Mouse (Mus musculus) erythroblast, embryonic 14.5 days (primary cell): Measurements from ENCODE around the gene Caskin1. TPM values are rescaled to one million over a fixed set of nuclear protein-coding genes. Genes with fewer than 3 reads are reported as not detected.

ENCODE experiments used
- H3K27me3 ChIP-seq: 2 replicates; pipeline ENCODE4 v1.6.1; 2012; ENCODE audit warnings: inconsistent platforms; ENCODE audit not compliant: control insufficient read depth
- H3K36me3 ChIP-seq: 2 replicates; pipeline ENCODE4 v1.6.1; 2012; ENCODE audit warnings: mild to moderate bottlenecking, inconsistent platforms; ENCODE audit not compliant: control insufficient read depth
- H3K4me1 ChIP-seq: 2 replicates; pipeline ENCODE4 v1.6.1; 2012; ENCODE audit warnings: inconsistent platforms; ENCODE audit not compliant: control insufficient read depth
- H3K4me3 ChIP-seq: replicated peaks from 2 replicates; pipeline ENCODE3; 2012; ENCODE audit warnings: moderate library complexity, mild to moderate bottlenecking, inconsistent platforms
- H3K9me3 ChIP-seq: 2 replicates; pipeline ENCODE4 v1.6.1; 2012; ENCODE audit warnings: low read length, inconsistent platforms, mixed read lengths; ENCODE audit not compliant: control insufficient read depth
- GATA1 ChIP-seq: IDR thresholded peaks from 2 replicates; pipeline ENCODE4 v1.6.1; 2012; ENCODE audit warnings: low read length, inconsistent platforms, mixed read lengths
- TAL1 ChIP-seq: IDR thresholded peaks from 3 replicates; pipeline ENCODE4 v1.6.1; 2012; ENCODE audit warnings: low read length, inconsistent platforms, mixed read lengths
- polyA plus RNA-seq: library from polyadenylated mRNA; stranded (reverse); fragments of >175 nt; gene quantifications from 2 replicates; pipeline ENCODE4 v1.2.3, GENCODE M21; 2012

The Caskin1 gene
- polyA plus RNA-seq, 1 experiment, result not detected

DNA sequence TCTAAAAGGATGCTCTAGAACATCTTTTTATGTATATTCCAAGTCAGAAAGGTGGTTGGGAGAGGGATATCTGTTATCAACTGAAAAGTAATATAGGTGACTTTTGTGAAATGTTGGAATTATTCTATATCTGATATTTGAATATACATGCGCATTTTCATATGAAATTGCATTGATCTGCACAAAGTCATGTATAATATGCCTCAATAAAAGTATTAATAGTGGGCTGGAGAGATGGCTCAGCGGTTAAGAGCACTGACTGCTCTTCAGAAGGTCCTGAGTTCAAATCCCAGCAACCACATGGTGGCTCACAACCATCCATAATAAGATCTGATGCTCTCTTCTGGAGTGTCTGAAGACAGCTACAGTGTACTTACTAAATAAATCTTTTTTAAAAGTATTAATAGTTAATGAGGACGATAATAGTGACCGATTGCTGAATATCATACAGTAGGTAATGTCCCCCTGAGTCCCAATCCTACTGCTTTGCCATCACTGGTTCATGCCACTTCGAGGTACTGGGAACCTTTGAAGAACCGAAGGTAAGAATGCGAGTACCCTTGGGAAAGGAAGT, 19.0 kb upstream of the Caskin1 start:
- H3K27me3 ChIP-seq, result no peaks in the 10 kb centered on the region
- peaks cover 49% of the 10 kb centered on the region for H3K4me1 ChIP-seq
- no peaks in the 10 kb centered on the region for H3K9me3 ChIP-seq
- TF ChIP-seq GATA1 (no peak), TAL1 (no peak)
- H3K36me3 ChIP-seq, result peaks cover 59% of the 10 kb centered on the region
- H3K4me3 ChIP-seq, result peak overlapping the region; percentile 70

DNA sequence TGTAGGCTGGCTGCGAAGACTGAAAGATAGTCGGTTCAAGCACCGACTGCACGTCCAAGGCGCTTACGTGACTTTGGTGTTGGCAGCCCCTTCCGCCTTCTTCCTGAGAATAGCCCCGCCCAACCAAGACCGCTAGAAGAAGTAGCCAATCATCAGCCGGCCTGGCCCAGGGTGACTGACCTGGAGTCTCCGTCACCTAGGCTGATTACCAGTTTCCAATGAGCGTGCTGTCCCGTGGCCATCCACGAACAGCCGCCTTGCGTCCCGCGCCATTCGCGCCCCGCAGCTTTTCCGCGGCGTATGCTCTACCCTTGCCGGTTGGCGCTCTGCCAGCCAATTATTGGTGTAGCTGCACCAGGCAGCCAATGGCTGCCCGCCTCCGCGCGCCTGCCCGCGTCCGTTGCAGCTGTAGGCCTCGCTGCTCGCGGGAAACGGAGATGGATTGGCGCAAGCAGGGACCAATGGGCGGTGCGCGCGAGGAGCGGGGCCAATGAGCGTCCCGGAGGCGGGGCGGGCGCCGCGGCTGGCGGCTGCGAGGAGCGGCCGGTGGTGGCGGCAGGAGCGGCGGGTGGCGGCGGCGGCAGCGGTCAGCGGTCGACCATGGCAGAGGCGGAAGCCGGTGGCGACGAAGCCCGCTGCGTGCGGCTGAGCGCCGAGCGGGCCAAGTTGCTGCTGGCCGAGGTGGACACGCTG, 18.3 kb upstream of the Caskin1 start, which contains the start of the genes E4f1 and Pgp:
Gene E4f1, minus strand, starts transcription at position 404 of the 693 bp plus-strand sequence.
Gene Pgp, plus strand, starts transcription at position 483 of the 693 bp plus-strand sequence.
- H3K36me3 ChIP-seq, result peaks cover 61% of the 10 kb centered on the region
- TF ChIP-seq TAL1, result no peak
- TF ChIP-seq GATA1, result no peak

DNA sequence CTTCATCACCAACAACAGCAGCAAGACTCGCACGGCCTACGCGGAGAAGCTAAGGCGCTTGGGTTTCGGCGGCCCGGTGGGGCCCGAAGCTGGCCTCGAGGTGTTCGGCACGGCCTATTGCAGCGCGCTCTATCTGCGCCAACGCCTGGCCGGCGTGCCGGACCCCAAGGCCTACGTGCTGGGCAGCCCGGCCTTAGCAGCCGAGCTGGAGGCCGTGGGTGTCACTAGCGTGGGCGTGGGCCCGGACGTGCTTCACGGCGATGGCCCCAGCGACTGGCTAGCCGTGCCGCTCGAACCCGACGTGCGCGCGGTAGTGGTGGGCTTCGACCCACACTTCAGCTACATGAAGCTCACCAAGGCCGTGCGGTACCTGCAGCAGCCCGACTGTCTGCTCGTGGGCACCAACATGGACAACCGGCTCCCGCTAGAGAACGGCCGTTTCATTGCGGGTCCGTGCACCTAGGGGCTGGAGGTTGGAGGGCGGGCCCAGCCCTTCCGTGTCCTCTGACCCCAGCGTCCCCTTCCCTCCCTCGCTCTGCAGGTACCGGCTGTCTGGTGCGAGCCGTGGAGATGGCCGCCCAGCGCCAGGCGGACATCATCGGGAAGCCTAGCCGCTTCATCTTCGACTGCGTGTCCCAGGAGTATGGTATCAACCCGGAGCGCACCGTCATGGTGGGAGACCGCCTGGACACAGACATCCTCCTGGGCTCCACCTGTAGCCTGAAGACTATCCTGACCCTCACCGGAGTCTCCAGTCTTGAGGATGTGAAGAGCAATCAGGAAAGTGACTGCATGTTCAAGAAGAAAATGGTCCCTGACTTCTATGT, 17.5 kb upstream of the Caskin1 start:
- no peak for TF ChIP-seq GATA1
- no peak for TF ChIP-seq TAL1
- Histone ChIP-seq H3K27me3 (no peaks in the 10 kb centered on the region), H3K36me3 (peaks cover 65% of the 10 kb centered on the region), H3K9me3 (no peaks in the 10 kb centered on the region), H3K4me3 (peak overlapping the region; percentile 70), H3K4me1 (peaks cover 49% of the 10 kb centered on the region)

More for the DNA sequence above, 18.3 kb upstream of the Caskin1 start, which contains the start of the genes E4f1 and Pgp:
- H3K4me3 ChIP-seq, result peak within 1 kb of the TSS; percentile 70
- H3K4me1 ChIP-seq, result peaks cover 51% of the 10 kb centered on the region
- no peaks in the 10 kb centered on the region for H3K27me3 ChIP-seq
- H3K9me3 ChIP-seq, result no peaks in the 10 kb centered on the region

DNA sequence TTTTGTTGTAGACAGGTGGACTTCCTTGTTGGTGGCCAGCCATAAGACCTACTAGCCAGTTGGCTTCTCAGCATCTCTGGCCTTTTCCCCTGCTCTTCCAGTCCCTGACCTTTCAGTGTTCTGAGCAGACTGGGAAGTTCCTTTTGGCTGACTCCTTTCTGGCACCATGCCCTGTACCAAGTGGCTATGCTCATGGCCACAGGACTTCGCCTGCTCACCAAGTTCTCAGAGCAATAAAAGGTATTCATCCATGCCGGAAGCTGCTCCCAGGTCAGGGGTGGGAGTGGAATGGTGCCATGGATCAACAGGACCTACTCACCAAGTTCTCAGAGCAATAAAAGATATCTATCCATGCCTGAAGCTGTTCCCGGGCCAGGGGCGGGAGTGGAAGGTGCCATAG, 15.9 kb upstream of the Caskin1 start:
- H3K27me3 ChIP-seq, result no peaks in the 10 kb centered on the region
- H3K4me1 ChIP-seq, result peaks cover 57% of the 10 kb centered on the region
- H3K4me3 ChIP-seq, result peak overlapping the region; percentile 70
- H3K9me3 ChIP-seq, result no peaks in the 10 kb centered on the region
- TF ChIP-seq TAL1, result no peak
- TF ChIP-seq GATA1, result no peak
- H3K36me3 ChIP-seq, result peaks cover 70% of the 10 kb centered on the region

DNA sequence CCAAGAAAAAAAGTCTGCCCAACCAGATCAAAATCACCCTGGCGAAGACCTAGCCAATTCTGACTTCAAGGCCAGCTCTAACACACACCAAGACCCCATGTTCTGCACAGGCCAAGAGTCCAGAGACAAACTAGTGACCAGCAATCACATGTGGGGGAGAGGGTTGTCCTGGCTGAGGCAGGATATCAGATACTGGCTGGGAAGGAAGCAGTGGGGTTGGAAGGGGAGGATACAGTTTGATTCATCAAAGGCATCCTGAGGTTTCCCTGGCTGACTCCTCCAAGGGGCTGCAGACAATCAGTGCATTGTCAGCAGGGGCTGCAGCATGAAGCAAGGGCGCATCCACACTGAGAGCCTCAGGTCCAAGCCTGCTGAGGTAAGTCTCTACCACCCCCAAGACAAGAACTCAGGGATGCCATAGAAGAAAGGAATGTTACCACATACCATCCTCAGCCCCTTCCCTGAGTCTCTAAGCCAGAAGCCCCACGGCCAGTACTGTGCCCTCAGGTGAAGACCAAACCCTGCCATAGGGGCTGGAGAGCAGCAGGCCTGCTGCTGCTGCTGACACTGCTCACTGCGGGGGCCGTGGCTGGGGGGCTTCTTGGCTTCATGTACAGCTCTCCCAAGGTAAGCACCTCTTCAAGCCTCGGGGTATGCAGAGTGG, 14.7 kb upstream of the Caskin1 start, which contains the start of gene Bricd5:
Gene Bricd5, plus strand, starts transcription at position 273 of the 664 bp plus-strand sequence.
- Histone ChIP-seq H3K4me3 (peak within 1 kb of the TSS; percentile 70), H3K27me3 (no peaks in the 10 kb centered on the region), H3K36me3 (peaks cover 75% of the 10 kb centered on the region), H3K4me1 (peaks cover 60% of the 10 kb centered on the region), H3K9me3 (no peaks in the 10 kb centered on the region)
- TF ChIP-seq GATA1 (no peak), TAL1 (no peak)

DNA sequence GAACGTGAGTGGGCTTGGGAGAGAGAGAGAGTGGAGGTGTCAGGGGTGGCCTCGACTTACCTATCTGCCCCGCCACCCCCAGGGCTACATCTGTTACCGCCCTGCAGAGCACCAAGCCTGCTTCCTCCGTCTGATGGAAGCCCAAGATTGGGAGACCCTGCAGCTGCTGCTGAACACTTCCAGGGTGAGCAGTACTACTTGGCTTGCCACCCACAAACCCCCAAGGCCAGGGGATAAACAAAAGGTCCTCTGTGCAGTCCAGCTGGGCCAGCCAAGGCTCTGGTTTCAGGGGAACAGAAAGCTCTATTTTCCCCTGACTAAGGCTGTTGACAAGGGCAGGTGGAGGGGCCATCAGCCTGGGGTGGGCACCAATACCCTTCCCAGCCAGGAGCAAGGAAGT, 13.8 kb upstream of the Caskin1 start:
- Histone ChIP-seq H3K9me3 (no peaks in the 10 kb centered on the region), H3K4me3 (peak overlapping the region; percentile 27), H3K27me3 (no peaks in the 10 kb centered on the region), H3K4me1 (peaks cover 61% of the 10 kb centered on the region), H3K36me3 (peaks cover 75% of the 10 kb centered on the region)
- TF ChIP-seq GATA1 (no peak), TAL1 (no peak)

DNA sequence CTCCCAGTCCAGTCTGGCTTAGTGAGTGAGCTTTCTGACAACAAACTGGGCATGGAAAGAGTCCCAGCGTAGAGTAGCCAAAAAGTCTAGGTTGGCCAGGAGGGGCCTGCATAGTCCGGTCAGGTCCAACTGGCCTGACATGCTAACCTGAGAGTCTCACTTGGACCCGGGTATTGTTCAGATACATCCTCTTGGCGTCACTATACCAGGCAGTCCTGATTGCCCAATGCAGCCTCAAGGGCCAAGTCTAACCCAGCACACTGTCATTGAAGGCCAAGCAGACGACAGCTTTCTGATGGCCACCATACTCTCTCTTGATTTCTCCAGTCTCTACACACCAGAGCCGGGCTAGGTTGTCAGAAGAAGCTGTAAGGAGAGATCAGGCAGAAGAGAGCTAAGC, 12.8 kb upstream of the Caskin1 start:
- peaks cover 75% of the 10 kb centered on the region for H3K36me3 ChIP-seq
- TF ChIP-seq GATA1, result no peak
- no peak for TF ChIP-seq TAL1
- H3K27me3 ChIP-seq, result no peaks in the 10 kb centered on the region
- H3K9me3 ChIP-seq, result no peaks in the 10 kb centered on the region
- peaks cover 68% of the 10 kb centered on the region for H3K4me1 ChIP-seq
- no peak overlapping the region for H3K4me3 ChIP-seq

DNA sequence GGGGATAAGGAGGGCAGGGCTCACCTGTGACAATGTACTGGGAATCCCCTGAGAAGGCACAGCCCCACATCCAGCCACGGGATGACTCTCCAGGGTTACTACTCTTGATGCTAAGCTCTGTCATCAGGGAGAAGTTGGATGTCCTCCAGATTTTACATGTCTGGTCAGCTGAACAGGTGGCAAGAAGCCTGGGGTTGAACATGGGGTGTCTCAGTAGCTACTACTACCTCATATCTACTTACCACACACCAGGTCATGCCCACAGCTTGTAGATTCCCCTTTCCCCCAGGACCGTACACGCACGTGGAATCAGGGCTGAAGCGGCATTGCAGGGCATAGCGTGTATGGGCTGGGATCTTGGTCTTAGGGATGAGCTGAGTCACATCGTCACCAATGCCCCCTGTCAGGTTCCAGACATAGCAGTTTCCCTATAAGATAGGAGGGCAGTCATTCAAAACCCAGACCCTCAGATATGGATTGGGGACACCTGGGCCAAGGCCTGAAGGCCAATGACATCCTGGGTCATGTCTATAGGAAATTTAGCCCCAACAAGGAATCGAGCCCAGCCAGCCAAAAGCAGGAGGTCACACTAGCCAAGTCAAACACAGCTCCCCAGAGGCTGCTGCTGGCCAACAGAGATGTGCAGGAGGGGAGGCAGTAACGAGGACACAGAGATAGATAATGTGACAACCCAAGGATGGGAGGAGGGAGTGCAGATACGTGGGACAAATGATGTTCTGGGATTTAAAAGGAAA, 12.2 kb upstream of the Caskin1 start:
- H3K9me3 ChIP-seq, result no peaks in the 10 kb centered on the region
- H3K4me1 ChIP-seq, result peaks cover 65% of the 10 kb centered on the region
- peaks cover 70% of the 10 kb centered on the region for H3K36me3 ChIP-seq
- TF ChIP-seq GATA1 (no peak), TAL1 (no peak)
- no peak overlapping the region for H3K4me3 ChIP-seq
- no peaks in the 10 kb centered on the region for H3K27me3 ChIP-seq
